Mouse (Mus musculus): ENCODE measurements around the gene Nadk. TPM values are rescaled to one million over a fixed set of nuclear protein-coding genes. Genes with fewer than 3 reads are reported as not detected.
A peak's percentile ranks its signal among the peaks of the same experiment; 100 is the strongest.
"Not testable (repeated sequence)": the region's sequence is repeated elsewhere in the genome, so short reads cannot be mapped to it uniquely, and the experiment has no call there.

Nadk gene
- total RNA-seq, 2 experiments from 2014 or later = 65.8 to 71.5 TPM

- not testable (repeated sequence) for DNase-seq
Measured at GRCm38 (mm10) chr4:155570315-155570714, 8.1 kb downstream of the Nadk start.

GRCm38 (mm10) chr4:155571442-155571841 lies 9.3 kb downstream of the Nadk start:
- no peak for DNase-seq

GRCm38 (mm10) chr4:155573155-155573554 lies 11.0 kb downstream of the Nadk start:
- no peak for DNase-seq

- no peak for DNase-seq
Measured at GRCm38 (mm10) chr4:155573876-155574275, 11.7 kb downstream of the Nadk start.

GRCm38 (mm10) chr4:155574931-155575330 lies 12.8 kb downstream of the Nadk start:
- DNase-seq = no peak

GRCm38 (mm10) chr4:155575521-155575920 lies 13.3 kb downstream of the Nadk start:
- DNase-seq = no peak

GRCm38 (mm10) chr4:155577132-155577531 lies 15.0 kb downstream of the Nadk start:
- DNase-seq = no peak

GRCm38 (mm10) chr4:155577741-155578140 lies 15.6 kb downstream of the Nadk start:
- DNase-seq = no peak

- DNase-seq = no peak
Measured at GRCm38 (mm10) chr4:155578336-155579125, 16.4 kb downstream of the Nadk start.

- DNase-seq = peak; percentile 20 to 56
Measured at GRCm38 (mm10) chr4:155580420-155580819, 18.2 kb downstream of the Nadk start.

- no peak for DNase-seq
Measured at GRCm38 (mm10) chr4:155582279-155582905, 20.2 kb downstream of the Nadk start.

- DNase-seq = no peak
Measured at GRCm38 (mm10) chr4:155589356-155589755, 27.2 kb downstream of the Nadk start.

GRCm38 (mm10) chr4:155591012-155591719 lies 29.0 kb downstream of the Nadk start:
- DNase-seq = no peak

GRCm38 (mm10) chr4:155593780-155594179 lies 31.6 kb downstream of the Nadk start:
- DNase-seq = no peak

- DNase-seq = no peak
Measured at GRCm38 (mm10) chr4:155595777-155596176, 33.6 kb downstream of the Nadk start.

GRCm38 (mm10) chr4:155596606-155597005 lies 34.4 kb downstream of the Nadk start:
- DNase-seq = no peak

- no peak for DNase-seq
Measured at GRCm38 (mm10) chr4:155598536-155598935, 36.4 kb downstream of the Nadk start.

GRCm38 (mm10) chr4:155599901-155600825 lies 38.0 kb downstream of the Nadk start:
- no peak for DNase-seq

- peak; percentile 95 to 96 for DNase-seq
Measured at GRCm38 (mm10) chr4:155601091-155601996, 39.2 kb downstream of the Nadk start, which contains the start of gene Slc35e2. Gene Slc35e2 (plus strand): TSS chr4:155601416.

GRCm38 (mm10) chr4:155601997-155602456 lies 39.8 kb downstream of the Nadk start:
- DNase-seq = no peak

GRCm38 (mm10) chr4:155602753-155603152 lies 40.6 kb downstream of the Nadk start:
- no peak for DNase-seq

All from layer of hippocampus, postnatal 36 days (tissue).